Mouse (Mus musculus) effector memory CD4-positive, alpha-beta T cell, adult 7 months (primary cell): ENCODE data around the gene Zfp712. TPM values are rescaled to one million over a fixed set of nuclear protein-coding genes. Genes with fewer than 3 reads are reported as not detected.

Experiments
- polyA plus RNA-seq: library from polyadenylated mRNA; unstranded; fragments of 100-300 nt; shearing (Covaris generic); gene quantifications from one replicate; pipeline ENCODE4 v1.2.1, GENCODE M21; 2017

Zfp712 gene
- polyA plus RNA-seq = 4.6 TPM

DNA sequence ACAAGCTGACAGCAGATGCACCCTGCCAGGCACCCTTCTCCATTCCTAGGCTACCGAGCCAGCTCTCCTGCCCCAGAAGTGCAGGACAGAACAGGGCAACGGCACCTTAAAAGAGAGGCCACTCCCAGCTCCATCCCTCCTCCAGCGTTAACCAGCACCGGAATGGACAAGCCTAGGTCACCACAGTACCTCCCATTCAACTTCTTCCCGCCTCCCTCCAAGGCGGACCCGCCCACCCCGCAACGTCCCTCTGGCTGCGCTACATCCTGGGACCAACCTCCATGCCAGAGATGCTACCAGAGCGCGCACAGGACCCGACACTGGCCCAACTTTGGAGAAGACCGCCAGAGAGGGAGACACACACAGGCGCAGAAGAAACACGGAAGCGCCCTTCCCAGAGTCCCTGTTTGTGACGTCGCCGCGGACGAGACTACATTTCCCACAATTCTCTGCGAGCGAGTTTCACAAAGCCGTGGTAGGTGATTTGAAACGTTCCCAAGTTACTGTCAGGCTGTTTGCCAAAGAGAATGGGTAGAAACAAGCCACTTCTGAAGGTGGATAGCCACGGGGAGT is at the start of gene Zfp712:
Zfp712 (minus strand) TSS at position 385 of the 573 bp plus-strand sequence.

DNA sequence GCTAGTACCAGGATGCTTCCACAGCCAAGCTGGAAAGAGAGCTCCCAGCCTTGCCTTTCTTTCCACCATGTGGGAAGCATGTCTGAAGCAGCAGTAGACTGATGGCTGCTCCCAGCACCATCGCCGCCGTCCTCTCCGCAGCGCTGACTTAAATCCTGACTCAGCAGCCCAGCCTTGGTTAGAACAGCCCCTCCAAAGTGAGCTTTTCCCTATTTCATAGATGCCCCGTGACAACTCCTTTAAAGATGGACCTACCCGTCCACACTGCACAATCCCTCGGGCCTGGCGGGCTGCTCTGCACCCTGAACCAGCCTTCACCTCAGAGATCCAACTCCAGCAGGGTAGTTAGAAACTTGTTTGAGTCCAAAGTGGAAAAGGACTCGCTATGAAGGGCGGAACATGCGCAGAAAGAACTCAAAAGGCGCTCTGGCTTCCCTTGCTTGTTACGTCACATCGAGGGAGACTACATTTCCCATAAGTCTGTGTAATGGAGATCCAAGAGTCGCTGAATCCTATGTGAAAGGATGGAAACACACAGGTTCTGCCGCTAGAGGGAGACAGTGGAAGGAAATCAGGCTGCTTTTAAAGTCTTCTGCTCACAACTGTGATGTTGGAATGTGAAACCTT is 47.3 kb upstream of the Zfp712 start, which contains the start of gene Gm28557:
Gm28557 (minus strand) TSS at position 411 of the 627 bp plus-strand sequence.

DNA sequence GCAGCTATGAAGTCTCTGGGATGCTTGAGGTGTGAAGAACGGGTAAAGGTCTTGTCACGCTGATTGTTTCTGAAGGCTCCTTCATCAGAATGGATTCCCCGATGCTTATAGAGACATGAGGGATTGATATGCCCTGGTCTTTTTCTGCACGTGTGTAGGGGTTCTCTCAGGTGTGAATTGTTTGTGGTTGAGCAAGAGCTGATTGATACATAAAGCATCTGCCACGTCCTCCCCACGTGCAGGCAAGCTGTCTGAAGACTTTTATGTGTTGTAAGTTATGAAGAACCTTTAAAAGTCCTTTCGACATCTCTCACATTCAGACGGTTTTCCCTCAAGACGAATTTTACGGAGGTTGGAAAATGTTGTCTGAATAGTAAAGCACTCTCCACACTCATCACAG is 36.9 kb upstream of the Zfp712 start, which contains the start of gene Zfp708:
Zfp708 (minus strand) TSS at position 101 of the 400 bp plus-strand sequence.

Other genes with a start within 250 kb of the Zfp712 start
- 2.3 TPM for gene Gm10767, start 156.3 kb downstream of the Zfp712 start, polyA plus RNA-seq
- 1.7 TPM for gene Zfp708, start 36.8 kb upstream of the Zfp712 start, polyA plus RNA-seq
- gene Gm28557, start 47.4 kb upstream of the Zfp712 start, polyA plus RNA-seq = 1.8 TPM
- gene Rslcan18, start 55.1 kb upstream of the Zfp712 start, polyA plus RNA-seq = 0.24 TPM
- gene Zfp759, start 60.5 kb upstream of the Zfp712 start, polyA plus RNA-seq = 0.11 TPM
- 13.1 TPM for gene Rsl1, start 112.0 kb upstream of the Zfp712 start, polyA plus RNA-seq
- gene Zfp455, start 133.3 kb upstream of the Zfp712 start, polyA plus RNA-seq = 2.6 TPM
- 1.7 TPM for gene Zfp458, start 217.3 kb upstream of the Zfp712 start, polyA plus RNA-seq
- gene Zfp457, start 245.3 kb upstream of the Zfp712 start, polyA plus RNA-seq = not detected